Mouse (Mus musculus): ENCODE data around the gene Rab29.
"Not testable (repeated sequence)": the region's sequence is repeated elsewhere in the genome, so short reads cannot be mapped to it uniquely, and the experiment has no call there.

Gene Rab29

GRCm38 (mm10) chr1:131867093-131867945 lies at the start of gene Rab29:
Gene Rab29 (plus strand): TSS chr1:131867224.
- peak; percentile 83 for DNase-seq (ENCODE audit: low spot score)

- DNase-seq (ENCODE audit: low spot score): not testable (repeated sequence)
Observed at GRCm38 (mm10) chr1:131820353-131820752, 46.7 kb upstream of the Rab29 start.

GRCm38 (mm10) chr1:131820887-131821328 lies 46.1 kb upstream of the Rab29 start:
- DNase-seq (ENCODE audit: low spot score): no peak

- no peak for DNase-seq (ENCODE audit: low spot score)
Observed at GRCm38 (mm10) chr1:131822292-131822691, 44.7 kb upstream of the Rab29 start.

GRCm38 (mm10) chr1:131822856-131823492 lies 44.0 kb upstream of the Rab29 start:
- DNase-seq (ENCODE audit: low spot score): no peak

GRCm38 (mm10) chr1:131823563-131823962 lies 43.5 kb upstream of the Rab29 start:
- DNase-seq (ENCODE audit: low spot score): no peak

- no peak for DNase-seq (ENCODE audit: low spot score)
Observed at GRCm38 (mm10) chr1:131824528-131825181, 42.4 kb upstream of the Rab29 start.

- DNase-seq (ENCODE audit: low spot score): no peak
Observed at GRCm38 (mm10) chr1:131827207-131827786, 39.7 kb upstream of the Rab29 start, which contains the start of gene Slc41a1. Gene Slc41a1 (plus strand): TSS chr1:131827493.

- DNase-seq (ENCODE audit: low spot score): peak; percentile 93
Observed at GRCm38 (mm10) chr1:131827787-131828258, 39.2 kb upstream of the Rab29 start.

- DNase-seq (ENCODE audit: low spot score): no peak
Observed at GRCm38 (mm10) chr1:131828297-131829126, 38.5 kb upstream of the Rab29 start.

GRCm38 (mm10) chr1:131829279-131829678 lies 37.7 kb upstream of the Rab29 start:
- no peak for DNase-seq (ENCODE audit: low spot score)

- no peak for DNase-seq (ENCODE audit: low spot score)
Observed at GRCm38 (mm10) chr1:131830561-131830960, 36.5 kb upstream of the Rab29 start.

GRCm38 (mm10) chr1:131830971-131831641 lies 35.9 kb upstream of the Rab29 start:
- no peak for DNase-seq (ENCODE audit: low spot score)

GRCm38 (mm10) chr1:131837035-131837434 lies 30.0 kb upstream of the Rab29 start:
- no peak for DNase-seq (ENCODE audit: low spot score)

GRCm38 (mm10) chr1:131838542-131838941 lies 28.5 kb upstream of the Rab29 start:
- no peak for DNase-seq (ENCODE audit: low spot score)

GRCm38 (mm10) chr1:131839279-131839678 lies 27.7 kb upstream of the Rab29 start:
- DNase-seq (ENCODE audit: low spot score): no peak

- DNase-seq (ENCODE audit: low spot score): no peak
Observed at GRCm38 (mm10) chr1:131842221-131842620, 24.8 kb upstream of the Rab29 start.

GRCm38 (mm10) chr1:131843758-131844157 lies 23.3 kb upstream of the Rab29 start:
- DNase-seq (ENCODE audit: low spot score): no peak

- DNase-seq (ENCODE audit: low spot score): no peak
Observed at GRCm38 (mm10) chr1:131844883-131845282, 22.1 kb upstream of the Rab29 start.

GRCm38 (mm10) chr1:131846255-131846654 lies 20.8 kb upstream of the Rab29 start:
- DNase-seq (ENCODE audit: low spot score): peak; percentile 30

- DNase-seq (ENCODE audit: low spot score): no peak
Observed at GRCm38 (mm10) chr1:131861811-131862210, 5.2 kb upstream of the Rab29 start.

Data from ovary, postnatal 14 days (tissue).